Mouse (Mus musculus): ENCODE measurements around the gene Vwa8. TPM values are rescaled to one million over a fixed set of nuclear protein-coding genes. Genes with fewer than 3 reads are reported as not detected.

The Vwa8 gene
- polyA plus RNA-seq, 1 experiment, result 13.9 TPM

DNA sequence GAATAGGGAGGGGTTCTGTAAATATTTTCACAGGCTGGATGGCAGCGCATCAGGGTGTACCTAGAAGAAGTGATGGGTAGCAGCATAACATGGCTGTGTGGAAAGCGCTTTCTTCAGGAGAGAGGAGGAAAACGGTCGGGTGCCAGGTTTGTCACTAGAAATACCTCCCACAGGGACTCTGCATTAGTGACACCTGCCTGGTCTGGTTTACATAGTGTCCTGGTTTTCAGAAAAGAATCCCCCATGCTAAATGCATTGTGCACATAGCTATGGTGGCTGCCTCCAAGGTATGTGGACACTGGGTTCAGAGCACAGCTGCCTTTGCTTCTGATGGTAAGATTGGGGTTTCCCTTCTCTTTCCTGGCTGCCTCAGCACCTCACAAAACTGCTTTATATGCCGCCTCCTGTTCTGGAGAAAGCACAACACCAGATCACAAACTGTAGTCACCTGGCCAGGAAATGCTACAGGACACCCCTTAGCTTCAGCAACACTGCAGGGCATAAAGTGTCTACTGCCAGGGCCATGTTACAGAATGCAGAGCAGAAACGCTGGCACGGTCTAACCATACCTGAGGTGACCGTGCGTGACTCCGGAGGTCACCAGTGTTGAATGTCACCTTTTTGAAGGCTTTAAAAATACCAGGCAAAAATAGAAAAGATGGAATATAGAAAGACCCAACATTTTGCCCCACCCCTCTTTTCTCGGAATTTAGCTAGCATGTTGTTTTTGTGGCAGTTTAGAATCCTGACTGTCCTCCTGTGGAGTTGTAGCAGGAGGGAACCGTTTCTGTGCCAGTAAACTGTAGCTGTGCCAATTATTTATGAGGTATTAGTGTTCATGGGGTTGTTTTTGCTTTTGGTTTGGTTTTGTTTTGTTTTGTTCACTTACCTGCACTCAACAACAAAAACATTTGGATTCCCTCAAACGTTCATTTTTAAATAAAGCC, 295.7 kb downstream of the Vwa8 start:
- H3K79me3 ChIP-seq (ENCODE audit: low read depth), result no peaks in the 10 kb centered on the region
- no peak overlapping the region for H3ac ChIP-seq (ENCODE audit: control insufficient read depth, insufficient read length, low read depth)
- no peak for TF ChIP-seq FOSL1 (IDR thresholded peaks at IDR 0.05; ENCODE audit: insufficient read depth, low read length, poor library complexity, severe bottlenecking)
- no peak for TF ChIP-seq CEBPB (IDR thresholded peaks at IDR 0.05; ENCODE audit: low read depth)
- no peak for TF ChIP-seq MYOD1 (IDR thresholded peaks at IDR 0.05; ENCODE audit: control insufficient read depth, insufficient read length, low read depth)
- no peak for TF ChIP-seq MAX (IDR thresholded peaks at IDR 0.05)
- no peak for TF ChIP-seq USF1 (IDR thresholded peaks at IDR 0.05; ENCODE audit: low read depth)
- no peak for TF ChIP-seq MYOG (IDR thresholded peaks at IDR 0.05; ENCODE audit: control insufficient read depth, extremely low read depth, insufficient read length)
- TF ChIP-seq CTCF (IDR thresholded peaks at IDR 0.05; ENCODE audit: control insufficient read depth, insufficient read depth, insufficient read length), result no peak
- no peaks in the 10 kb centered on the region for H3K27me3 ChIP-seq (ENCODE audit: control insufficient read depth, insufficient read depth, insufficient read length)
- H3K79me2 ChIP-seq (ENCODE audit: control insufficient read depth, insufficient read depth), result no peaks in the 10 kb centered on the region
- H3K36me3 ChIP-seq (ENCODE audit: control insufficient read depth, insufficient read depth), result no peaks in the 10 kb centered on the region
- no peak overlapping the region for H3K4me3 ChIP-seq (ENCODE audit: insufficient read depth, poor library complexity, severe bottlenecking)

DNA sequence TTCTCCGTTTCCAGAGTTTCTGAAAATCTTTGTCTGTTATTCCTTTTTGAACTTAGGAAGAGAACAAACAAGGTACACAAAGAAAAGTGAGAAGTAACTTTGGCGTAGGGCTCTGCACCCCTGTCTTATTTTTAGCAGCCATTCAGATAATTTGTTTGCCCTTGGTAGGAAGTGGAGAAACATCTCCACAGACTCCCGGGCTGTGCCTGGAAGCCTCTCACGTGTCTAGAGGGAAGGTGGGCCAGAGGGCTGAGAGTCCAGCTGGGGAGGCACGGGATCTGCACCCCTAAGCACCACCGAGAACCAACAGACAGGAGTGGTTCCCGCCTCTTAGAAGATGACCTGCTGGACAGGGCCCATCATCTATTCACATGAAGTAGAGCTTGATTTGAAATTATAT, 302.9 kb downstream of the Vwa8 start:
- no peaks in the 10 kb centered on the region for H3K79me3 ChIP-seq (ENCODE audit: low read depth)
- no peaks in the 10 kb centered on the region for H3K36me3 ChIP-seq (ENCODE audit: control insufficient read depth, insufficient read depth)
- no peaks in the 10 kb centered on the region for H3K27me3 ChIP-seq (ENCODE audit: control insufficient read depth, insufficient read depth, insufficient read length)
- H3K4me3 ChIP-seq (ENCODE audit: insufficient read depth, poor library complexity, severe bottlenecking), result no peak overlapping the region
- H3ac ChIP-seq (ENCODE audit: control insufficient read depth, insufficient read length, low read depth), result no peak overlapping the region
- TF ChIP-seq CEBPB (IDR thresholded peaks at IDR 0.05; ENCODE audit: low read depth) (no peak), MYOD1 (IDR thresholded peaks at IDR 0.05; ENCODE audit: control insufficient read depth, insufficient read length, low read depth) (no peak), CTCF (IDR thresholded peaks at IDR 0.05; ENCODE audit: control insufficient read depth, insufficient read depth, insufficient read length) (no peak), FOSL1 (IDR thresholded peaks at IDR 0.05; ENCODE audit: insufficient read depth, low read length, poor library complexity, severe bottlenecking) (no peak), MAX (IDR thresholded peaks at IDR 0.05) (no peak)
- H3K79me2 ChIP-seq (ENCODE audit: control insufficient read depth, insufficient read depth), result no peaks in the 10 kb centered on the region

DNA sequence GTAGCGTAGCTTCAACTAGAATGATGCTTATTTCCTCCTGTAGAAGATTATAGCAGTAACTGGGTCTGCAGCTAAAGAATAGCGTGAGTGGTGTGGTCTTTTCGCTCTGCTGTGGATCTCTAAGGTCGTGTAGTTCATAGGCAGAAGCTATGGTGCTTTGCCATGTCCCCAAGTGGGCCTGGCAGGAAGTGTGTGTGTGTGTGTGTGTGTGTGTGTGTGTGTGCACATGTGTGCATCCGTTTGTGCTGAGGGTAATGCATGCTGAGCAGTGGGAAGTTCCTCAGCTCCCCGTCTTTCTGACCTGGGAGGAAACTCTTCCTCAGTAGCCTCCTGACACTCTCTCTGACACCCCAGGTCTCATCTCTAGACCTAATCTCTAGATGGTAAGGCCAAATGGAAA, 305.0 kb downstream of the Vwa8 start:
- Histone ChIP-seq H3K27me3 (ENCODE audit: control insufficient read depth, insufficient read depth, insufficient read length) (no peaks in the 10 kb centered on the region), H3ac (ENCODE audit: control insufficient read depth, insufficient read length, low read depth) (no peak overlapping the region), H3K36me3 (ENCODE audit: control insufficient read depth, insufficient read depth) (no peaks in the 10 kb centered on the region), H3K79me2 (ENCODE audit: control insufficient read depth, insufficient read depth) (no peaks in the 10 kb centered on the region), H3K79me3 (ENCODE audit: low read depth) (no peaks in the 10 kb centered on the region), H3K4me3 (ENCODE audit: insufficient read depth, poor library complexity, severe bottlenecking) (no peak overlapping the region)
- no peak for TF ChIP-seq MYOG (IDR thresholded peaks at IDR 0.05; ENCODE audit: control insufficient read depth, extremely low read depth, insufficient read length)
- no peak for TF ChIP-seq USF1 (IDR thresholded peaks at IDR 0.05; ENCODE audit: low read depth)
- TF ChIP-seq CTCF (IDR thresholded peaks at IDR 0.05; ENCODE audit: control insufficient read depth, insufficient read depth, insufficient read length), result no peak

DNA sequence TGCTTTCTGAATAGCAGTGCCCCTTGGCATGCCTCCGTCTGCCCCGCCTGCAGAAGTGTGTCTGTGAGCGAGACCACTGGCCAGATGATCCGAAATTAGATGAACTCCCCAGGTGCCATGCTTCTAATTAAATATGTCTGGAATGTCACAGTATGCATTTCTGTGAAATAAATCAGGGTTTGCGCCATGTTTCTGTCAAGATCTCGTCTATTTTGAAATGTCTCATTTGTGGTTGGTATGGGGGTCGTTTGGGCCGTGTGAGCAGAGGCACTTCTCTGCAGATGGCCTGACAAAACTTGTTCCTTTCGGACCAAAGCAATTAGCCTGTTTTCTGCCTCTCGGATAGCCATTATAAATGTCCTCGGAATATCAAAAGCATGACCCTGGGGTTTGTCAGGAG, 306.1 kb downstream of the Vwa8 start:
- no peaks in the 10 kb centered on the region for H3K79me3 ChIP-seq (ENCODE audit: low read depth)

DNA sequence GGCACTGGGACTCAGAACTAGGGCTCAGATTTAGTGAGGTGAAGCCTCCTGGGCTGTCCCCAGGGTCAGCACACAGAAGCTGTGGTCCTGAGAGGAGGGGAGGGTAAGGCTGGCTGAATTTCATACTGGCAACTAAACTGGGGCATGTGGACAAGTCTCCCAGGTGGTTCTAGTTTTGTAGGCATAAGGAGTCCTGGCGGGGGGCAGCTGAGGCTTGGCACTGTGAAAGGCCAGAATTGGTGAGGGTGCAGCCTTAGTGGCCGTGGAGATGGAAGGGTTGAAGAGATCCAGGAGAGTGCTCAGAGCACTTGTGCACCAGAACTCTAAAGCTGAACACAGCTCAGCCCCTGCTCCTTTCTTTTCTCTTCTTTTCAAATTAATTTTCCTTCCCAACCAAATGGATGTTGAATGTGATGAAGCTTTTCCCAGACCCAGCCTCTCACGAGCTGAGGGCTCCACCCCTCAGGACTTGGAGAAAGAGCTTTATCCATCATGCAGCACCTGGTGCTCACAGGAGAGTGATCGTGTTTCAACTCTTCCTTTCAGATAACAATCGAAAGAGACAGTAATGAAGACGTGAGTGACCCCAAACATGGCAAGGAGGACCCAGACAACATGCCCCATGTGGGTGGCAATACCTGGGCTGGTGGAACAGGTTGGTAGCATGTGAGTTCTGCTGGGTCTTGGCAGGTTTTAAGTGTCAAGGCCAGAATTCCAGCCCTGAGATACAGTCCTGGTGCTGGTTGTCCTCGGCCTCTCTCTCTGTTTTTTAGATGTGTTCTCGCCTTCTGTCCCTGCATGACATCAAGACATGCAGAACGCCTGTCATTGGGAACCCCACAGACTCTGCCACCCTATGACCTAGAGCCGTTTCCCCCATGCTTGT, 307.9 kb downstream of the Vwa8 start:
- H3K4me3 ChIP-seq (ENCODE audit: insufficient read depth, poor library complexity, severe bottlenecking), result no peak overlapping the region
- H3K79me2 ChIP-seq (ENCODE audit: control insufficient read depth, insufficient read depth), result no peaks in the 10 kb centered on the region
- no peak overlapping the region for H3ac ChIP-seq (ENCODE audit: control insufficient read depth, insufficient read length, low read depth)
- no peak for TF ChIP-seq FOSL1 (IDR thresholded peaks at IDR 0.05; ENCODE audit: insufficient read depth, low read length, poor library complexity, severe bottlenecking)
- no peak for TF ChIP-seq CTCF (IDR thresholded peaks at IDR 0.05; ENCODE audit: control insufficient read depth, insufficient read depth, insufficient read length)
- no peak for TF ChIP-seq MYOD1 (IDR thresholded peaks at IDR 0.05; ENCODE audit: control insufficient read depth, insufficient read length, low read depth)
- no peak for TF ChIP-seq USF1 (IDR thresholded peaks at IDR 0.05; ENCODE audit: low read depth)
- no peak for TF ChIP-seq MAX (IDR thresholded peaks at IDR 0.05)
- no peak for TF ChIP-seq MYOG (IDR thresholded peaks at IDR 0.05; ENCODE audit: control insufficient read depth, extremely low read depth, insufficient read length)
- TF ChIP-seq CEBPB (IDR thresholded peaks at IDR 0.05; ENCODE audit: low read depth), result no peak
- H3K36me3 ChIP-seq (ENCODE audit: control insufficient read depth, insufficient read depth), result no peaks in the 10 kb centered on the region
- no peaks in the 10 kb centered on the region for H3K27me3 ChIP-seq (ENCODE audit: control insufficient read depth, insufficient read depth, insufficient read length)
- no peaks in the 10 kb centered on the region for H3K79me3 ChIP-seq (ENCODE audit: low read depth)

More for the DNA sequence above, 306.1 kb downstream of the Vwa8 start:
- Histone ChIP-seq H3K4me3 (ENCODE audit: insufficient read depth, poor library complexity, severe bottlenecking) (no peak overlapping the region), H3ac (ENCODE audit: control insufficient read depth, insufficient read length, low read depth) (no peak overlapping the region), H3K36me3 (ENCODE audit: control insufficient read depth, insufficient read depth) (no peaks in the 10 kb centered on the region), H3K79me2 (ENCODE audit: control insufficient read depth, insufficient read depth) (no peaks in the 10 kb centered on the region), H3K27me3 (ENCODE audit: control insufficient read depth, insufficient read depth, insufficient read length) (no peaks in the 10 kb centered on the region)
- no peak for TF ChIP-seq MYOD1 (IDR thresholded peaks at IDR 0.05; ENCODE audit: control insufficient read depth, insufficient read length, low read depth)
- no peak for TF ChIP-seq MYOG (IDR thresholded peaks at IDR 0.05; ENCODE audit: control insufficient read depth, extremely low read depth, insufficient read length)
- no peak for TF ChIP-seq CEBPB (IDR thresholded peaks at IDR 0.05; ENCODE audit: low read depth)
- no peak for TF ChIP-seq FOSL1 (IDR thresholded peaks at IDR 0.05; ENCODE audit: insufficient read depth, low read length, poor library complexity, severe bottlenecking)
- no peak for TF ChIP-seq MAX (IDR thresholded peaks at IDR 0.05)
- TF ChIP-seq USF1 (IDR thresholded peaks at IDR 0.05; ENCODE audit: low read depth), result no peak
- no peak for TF ChIP-seq CTCF (IDR thresholded peaks at IDR 0.05; ENCODE audit: control insufficient read depth, insufficient read depth, insufficient read length)
